Mouse (Mus musculus) cerebellum, adult 2 months (tissue): ENCODE data around the gene Krt34.

ENCODE experiments used
- CTCF ChIP-seq: fragments of 200-500 bp; IDR thresholded peaks from 2 replicates; pipeline ENCODE4 v1.5.1; 2011; ENCODE audit warnings: low read depth, mild to moderate bottlenecking, control low read depth, low read length, moderate library complexity, borderline replicate concordance; ENCODE audit not compliant: insufficient read depth
- POLR2A ChIP-seq: fragments of 200-500 bp; IDR thresholded peaks from 2 replicates; pipeline ENCODE4 v1.6.1; 2011; ENCODE audit warnings: low read length, control low read depth, borderline replicate concordance; ENCODE audit not compliant: insufficient read depth

- TF ChIP-seq CTCF (no peak), POLR2A (no peak)
Observed at GRCm38 (mm10) chr11:100013691-100014171, 27.6 kb downstream of the Krt34 start.
